Mouse (Mus musculus): ENCODE results near the gene Fabp3. TPM values are rescaled to one million over a fixed set of nuclear protein-coding genes. Genes with fewer than 3 reads are reported as not detected.

Gene Fabp3
- total RNA-seq (2023; ENCODE audit: inconsistent age): not detected in 4 replicates

GRCm38 (mm10) chr4:130308231-130309081 lies at the start of gene Fabp3, which contains the start of gene Gm10570:
Gene Fabp3, plus strand, starts transcription at chr4:130308595.
Gene Gm10570, minus strand, starts transcription at chr4:130308674.

GRCm38 (mm10) chr4:130279105-130279504 lies 29.3 kb upstream of the Fabp3 start, which contains the start of gene Serinc2:
Gene Serinc2, minus strand, starts transcription at chr4:130279205.

GRCm38 (mm10) chr4:130359486-130360237 lies 51.3 kb downstream of the Fabp3 start, which contains the start of the genes Zcchc17 and Snrnp40:
Gene Zcchc17, minus strand, starts transcription at chr4:130359943.
Gene Snrnp40, plus strand, starts transcription at chr4:130360132.

Other genes with a start within 250 kb of the Fabp3 start
- 25.6 to 31.5 TPM (median 28.4 TPM) in 4 replicates for gene Pef1, start 206.0 kb upstream of the Fabp3 start, total RNA-seq (2023; ENCODE audit: inconsistent age)
- not detected in 4 replicates for gene Hcrtr1, start 169.2 kb upstream of the Fabp3 start, total RNA-seq (2023; ENCODE audit: inconsistent age)
- not detected in 4 replicates for gene Tinagl1, start 133.5 kb upstream of the Fabp3 start, total RNA-seq (2023; ENCODE audit: inconsistent age)
- not detected in 4 replicates for gene Gm853, start 86.2 kb upstream of the Fabp3 start, total RNA-seq (2023; ENCODE audit: inconsistent age)
- not detected in 4 replicates for gene Serinc2, start 29.4 kb upstream of the Fabp3 start, total RNA-seq (2023; ENCODE audit: inconsistent age)
- gene Gm10570, start 79 bp downstream of the Fabp3 start, total RNA-seq (2023; ENCODE audit: inconsistent age): 1.2 TPM in 1 of 4 replicates, not detected in the others
- gene Zcchc17, start 51.3 kb downstream of the Fabp3 start, total RNA-seq (2023; ENCODE audit: inconsistent age): 25.0 to 25.9 TPM (median 25.3 TPM) in 4 replicates
- gene Snrnp40, start 51.5 kb downstream of the Fabp3 start, total RNA-seq (2023; ENCODE audit: inconsistent age): 62.0 to 72.9 TPM (median 70.8 TPM) in 4 replicates